Mouse (Mus musculus) olfactory bulb, adult 2 months (tissue): ENCODE measurements around the gene Emc1.

Experiments used
- CTCF ChIP-seq: fragments of 200-500 bp; IDR thresholded peaks from 2 replicates; pipeline ENCODE4 v1.5.1; 2012; ENCODE audit warnings: low read depth, mild to moderate bottlenecking, low read length, moderate library complexity; ENCODE audit not compliant: insufficient read depth
- POLR2A ChIP-seq: fragments of 200-500 bp; IDR thresholded peaks from 2 replicates; pipeline ENCODE4 v1.6.1; 2012; ENCODE audit warnings: mild to moderate bottlenecking, low read depth, low read length, moderate library complexity; ENCODE audit not compliant: insufficient read depth

DNA sequence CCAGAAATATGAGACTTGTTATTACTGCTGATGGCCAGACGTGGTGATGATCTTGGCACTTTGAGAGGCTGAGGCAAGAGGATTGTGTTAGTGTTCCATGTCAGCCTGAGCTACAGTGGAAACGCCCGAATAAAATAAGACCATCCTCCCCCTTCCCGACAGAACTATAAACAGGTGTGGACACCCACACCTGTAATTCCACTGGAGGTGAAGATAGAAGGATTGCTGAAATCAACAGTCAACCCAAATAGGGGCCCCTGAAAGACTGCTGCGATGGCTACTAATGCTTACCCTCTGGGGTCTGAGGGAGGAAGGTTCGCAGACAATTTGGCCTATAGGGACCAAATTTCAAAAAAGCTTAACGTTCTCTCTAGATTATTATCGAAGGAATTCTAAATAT is 27.3 kb downstream of the Emc1 start:
- TF ChIP-seq CTCF (no peak), POLR2A (no peak)
